Mouse (Mus musculus): ENCODE data around the gene Crocc. TPM values are rescaled to one million over a fixed set of nuclear protein-coding genes. Genes with fewer than 3 reads are reported as not detected.

Gene Crocc
- polyA plus RNA-seq, 1 experiment from 2014 or later: 5.4 TPM

GRCm38 (mm10) chr4:141010118-141010517, 50.2 kb downstream of the Crocc start, which contains the start of gene Mfap2:
TSS of gene Mfap2 (plus strand) at chr4:141010418.
- H3K4me1 ChIP-seq (replicated peaks; ENCODE audit: control insufficient read depth, insufficient read depth, low read length): peaks cover 26% of the 10 kb centered on the region
- 21% methylated on average over 7 of the region's 7 CpGs for WGBS
- H3K9me3 ChIP-seq (ENCODE audit: control insufficient read depth, low read length): no peaks in the 10 kb centered on the region
- peak within 1 kb of the TSS; percentile 76 for H3K4me2 ChIP-seq (replicated peaks)
- no peak for ATAC-seq (ENCODE audit: low FRiP score)
- DNase-seq (ENCODE audit: low spot score): no peak
- H3K27ac ChIP-seq: peak within 1 kb of the TSS; percentile 77
- H3K9ac ChIP-seq: peak within 1 kb of the TSS; percentile 82
- peaks cover 50% of the 10 kb centered on the region for H3K36me3 ChIP-seq (replicated peaks; ENCODE audit: control insufficient read depth, insufficient read depth)
- peak within 1 kb of the TSS; percentile 73 for H3K4me3 ChIP-seq (replicated peaks; ENCODE audit: low read length)
- no peaks in the 10 kb centered on the region for H3K27me3 ChIP-seq (ENCODE audit: control insufficient read depth, insufficient read depth, low read length)

- Histone ChIP-seq H3K27me3 (ENCODE audit: control insufficient read depth, insufficient read depth, low read length) (no peaks in the 10 kb centered on the region), H3K4me3 (replicated peaks; ENCODE audit: low read length) (no peak overlapping the region), H3K36me3 (replicated peaks; ENCODE audit: control insufficient read depth, insufficient read depth) (peaks cover 50% of the 10 kb centered on the region), H3K27ac (no peak overlapping the region), H3K4me1 (replicated peaks; ENCODE audit: control insufficient read depth, insufficient read depth, low read length) (peaks cover 25% of the 10 kb centered on the region), H3K9me3 (ENCODE audit: control insufficient read depth, low read length) (no peaks in the 10 kb centered on the region), H3K4me2 (replicated peaks) (no peak overlapping the region), H3K9ac (no peak overlapping the region)
- DNase-seq (ENCODE audit: low spot score) (no peak), ATAC-seq (ENCODE audit: low FRiP score) (no peak)
- WGBS: 93% methylated on average over 8 of the region's 8 CpGs
These were observed 52.3 kb downstream of the Crocc start for GRCm38 (mm10) chr4:141008028-141008427.

GRCm38 (mm10) chr4:141005983-141006382, 54.4 kb downstream of the Crocc start:
- DNase-seq (ENCODE audit: low spot score): no peak
- no peak overlapping the region for H3K4me3 ChIP-seq (replicated peaks; ENCODE audit: low read length)
- peaks cover 67% of the 10 kb centered on the region for H3K36me3 ChIP-seq (replicated peaks; ENCODE audit: control insufficient read depth, insufficient read depth)
- no peak overlapping the region for H3K9ac ChIP-seq
- no peak overlapping the region for H3K4me2 ChIP-seq (replicated peaks)
- peaks cover 6% of the 10 kb centered on the region; the same call in 1 of the 2 replicates for H3K4me1 ChIP-seq (replicated peaks; ENCODE audit: control insufficient read depth, insufficient read depth, low read length)
- WGBS: 83% methylated on average over 13 of the region's 13 CpGs
- H3K27ac ChIP-seq: no peak overlapping the region
- no peaks in the 10 kb centered on the region for H3K9me3 ChIP-seq (ENCODE audit: control insufficient read depth, low read length)
- no peaks in the 10 kb centered on the region for H3K27me3 ChIP-seq (ENCODE audit: control insufficient read depth, insufficient read depth, low read length)
- no peak for ATAC-seq (ENCODE audit: low FRiP score)

- 96% methylated on average over 9 of the region's 9 CpGs for WGBS
- Histone ChIP-seq H3K27me3 (ENCODE audit: control insufficient read depth, insufficient read depth, low read length) (no peaks in the 10 kb centered on the region), H3K4me1 (replicated peaks; ENCODE audit: control insufficient read depth, insufficient read depth, low read length) (no peaks in the 10 kb centered on the region), H3K9me3 (ENCODE audit: control insufficient read depth, low read length) (no peaks in the 10 kb centered on the region), H3K27ac (no peak overlapping the region), H3K4me3 (replicated peaks; ENCODE audit: low read length) (no peak overlapping the region), H3K4me2 (replicated peaks) (no peak overlapping the region), H3K9ac (no peak overlapping the region), H3K36me3 (replicated peaks; ENCODE audit: control insufficient read depth, insufficient read depth) (peaks cover 98% of the 10 kb centered on the region)
- ATAC-seq (ENCODE audit: low FRiP score) (no peak), DNase-seq (ENCODE audit: low spot score) (no peak)
These were observed 63.5 kb downstream of the Crocc start for GRCm38 (mm10) chr4:140996812-140997211.

- Histone ChIP-seq H3K4me3 (replicated peaks; ENCODE audit: low read length) (no peak overlapping the region), H3K9me3 (ENCODE audit: control insufficient read depth, low read length) (no peaks in the 10 kb centered on the region), H3K27me3 (ENCODE audit: control insufficient read depth, insufficient read depth, low read length) (no peaks in the 10 kb centered on the region), H3K9ac (no peak overlapping the region), H3K27ac (no peak overlapping the region), H3K36me3 (replicated peaks; ENCODE audit: control insufficient read depth, insufficient read depth) (peaks cover 90% of the 10 kb centered on the region), H3K4me2 (replicated peaks) (no peak overlapping the region), H3K4me1 (replicated peaks; ENCODE audit: control insufficient read depth, insufficient read depth, low read length) (no peaks in the 10 kb centered on the region)
- ATAC-seq (ENCODE audit: low FRiP score): no peak
- DNase-seq (ENCODE audit: low spot score): no peak
- 93% methylated on average over 8 of the region's 8 CpGs for WGBS
These were observed 64.5 kb downstream of the Crocc start for GRCm38 (mm10) chr4:140995811-140996210.

GRCm38 (mm10) chr4:140993846-140994245, 66.5 kb downstream of the Crocc start:
- WGBS: 88% methylated on average over 8 of the region's 8 CpGs
- H3K27me3 ChIP-seq (ENCODE audit: control insufficient read depth, insufficient read depth, low read length): no peaks in the 10 kb centered on the region
- no peak for ATAC-seq (ENCODE audit: low FRiP score)

GRCm38 (mm10) chr4:140992215-140992614, 68.1 kb downstream of the Crocc start:
- Histone ChIP-seq H3K9ac (no peak overlapping the region), H3K4me3 (replicated peaks; ENCODE audit: low read length) (no peak overlapping the region), H3K36me3 (replicated peaks; ENCODE audit: control insufficient read depth, insufficient read depth) (peaks cover 56% of the 10 kb centered on the region), H3K27me3 (ENCODE audit: control insufficient read depth, insufficient read depth, low read length) (no peaks in the 10 kb centered on the region), H3K27ac (no peak overlapping the region), H3K4me1 (replicated peaks; ENCODE audit: control insufficient read depth, insufficient read depth, low read length) (peaks cover 23% of the 10 kb centered on the region), H3K4me2 (replicated peaks) (no peak overlapping the region), H3K9me3 (ENCODE audit: control insufficient read depth, low read length) (no peaks in the 10 kb centered on the region)
- no peak for ATAC-seq (ENCODE audit: low FRiP score)
- whole genome bisulfite sequencing: 76% methylated on average over 20 of the region's 20 CpGs
- DNase-seq (ENCODE audit: low spot score): no peak

More at GRCm38 (mm10) chr4:140993846-140994245, 66.5 kb downstream of the Crocc start:
- Histone ChIP-seq H3K27ac (no peak overlapping the region), H3K4me2 (replicated peaks) (no peak overlapping the region), H3K9ac (no peak overlapping the region), H3K4me1 (replicated peaks; ENCODE audit: control insufficient read depth, insufficient read depth, low read length) (peaks cover 8% of the 10 kb centered on the region), H3K9me3 (ENCODE audit: control insufficient read depth, low read length) (no peaks in the 10 kb centered on the region), H3K4me3 (replicated peaks; ENCODE audit: low read length) (no peak overlapping the region), H3K36me3 (replicated peaks; ENCODE audit: control insufficient read depth, insufficient read depth) (peaks cover 71% of the 10 kb centered on the region)
- no peak for DNase-seq (ENCODE audit: low spot score)

GRCm38 (mm10) chr4:140989447-140989846, 70.9 kb downstream of the Crocc start:
- Histone ChIP-seq H3K9ac (no peak overlapping the region), H3K27me3 (ENCODE audit: control insufficient read depth, insufficient read depth, low read length) (no peaks in the 10 kb centered on the region), H3K4me3 (replicated peaks; ENCODE audit: low read length) (no peak overlapping the region), H3K27ac (no peak overlapping the region), H3K4me1 (replicated peaks; ENCODE audit: control insufficient read depth, insufficient read depth, low read length) (peaks cover 28% of the 10 kb centered on the region), H3K9me3 (ENCODE audit: control insufficient read depth, low read length) (no peaks in the 10 kb centered on the region), H3K36me3 (replicated peaks; ENCODE audit: control insufficient read depth, insufficient read depth) (peaks cover 28% of the 10 kb centered on the region), H3K4me2 (replicated peaks) (no peak overlapping the region)
- WGBS: 79% methylated on average over 14 of the region's 14 CpGs
- no peak for DNase-seq (ENCODE audit: low spot score)
- no peak for ATAC-seq (ENCODE audit: low FRiP score)

GRCm38 (mm10) chr4:140988706-140989290, 71.6 kb downstream of the Crocc start:
- Histone ChIP-seq H3K4me1 (replicated peaks; ENCODE audit: control insufficient read depth, insufficient read depth, low read length) (peaks cover 28% of the 10 kb centered on the region), H3K27ac (no peak overlapping the region), H3K9me3 (ENCODE audit: control insufficient read depth, low read length) (no peaks in the 10 kb centered on the region), H3K4me2 (replicated peaks) (peak overlapping the region; percentile 75), H3K9ac (peak overlapping the region; percentile 21; the same call in 1 of the 2 replicates), H3K36me3 (replicated peaks; ENCODE audit: control insufficient read depth, insufficient read depth) (peaks cover 22% of the 10 kb centered on the region), H3K4me3 (replicated peaks; ENCODE audit: low read length) (no peak overlapping the region; the same call in 1 of the 2 replicates), H3K27me3 (ENCODE audit: control insufficient read depth, insufficient read depth, low read length) (no peaks in the 10 kb centered on the region)
- 66% methylated on average over 7 of the region's 7 CpGs for WGBS
- no peak for ATAC-seq (ENCODE audit: low FRiP score)
- DNase-seq (ENCODE audit: low spot score): no peak
